Mouse (Mus musculus) olfactory bulb, adult 2 months (tissue): ENCODE results near the gene Map6.

Experiments used
- CTCF ChIP-seq: fragments of 200-500 bp; IDR thresholded peaks from 2 replicates; pipeline ENCODE4 v1.5.1; 2012; ENCODE audit warnings: low read depth, mild to moderate bottlenecking, low read length, moderate library complexity; ENCODE audit not compliant: insufficient read depth
- POLR2A ChIP-seq: fragments of 200-500 bp; IDR thresholded peaks from 2 replicates; pipeline ENCODE4 v1.6.1; 2012; ENCODE audit warnings: mild to moderate bottlenecking, low read depth, low read length, moderate library complexity; ENCODE audit not compliant: insufficient read depth

DNA sequence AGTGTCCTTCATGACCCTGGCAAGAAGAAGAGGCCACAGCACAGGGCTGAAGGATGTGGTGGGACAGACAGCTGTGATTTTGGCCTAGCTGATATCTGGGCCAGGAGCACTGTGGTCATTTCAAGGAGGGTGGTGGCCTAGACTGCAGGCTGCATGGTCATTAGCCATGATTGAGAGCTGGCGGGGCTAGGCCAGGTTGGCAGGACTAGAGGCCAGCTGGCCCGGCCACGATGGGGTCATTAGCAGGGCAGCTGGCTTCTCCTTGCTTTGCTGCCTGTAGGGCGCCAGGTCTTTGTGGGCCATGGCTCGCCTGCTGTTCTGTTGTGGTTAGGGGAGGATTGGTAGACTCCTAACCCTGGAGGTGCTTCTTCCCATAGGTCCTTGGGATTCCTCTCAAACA is 118.8 kb downstream of the Map6 start:
- TF ChIP-seq POLR2A: no peak
- no peak for TF ChIP-seq CTCF
